Mouse (Mus musculus) megakaryocyte, adult 5-6 weeks (primary cell): ENCODE measurements around the gene Med12. TPM values are rescaled to one million over a fixed set of nuclear protein-coding genes. Genes with fewer than 3 reads are reported as not detected.
"Not testable (repeated sequence)": the region's sequence is repeated elsewhere in the genome, so short reads cannot be mapped to it uniquely, and the experiment has no call there.

Source experiments
- ATAC-seq: 2 replicates; pipeline ENCODE4 v1.8.0; 2016; ENCODE audit warnings: mild to moderate bottlenecking, inconsistent platforms; ENCODE audit not compliant: poor library complexity, severe bottlenecking
- total RNA-seq, 2 experiments: library from RNA; stranded (forward) in 1 of 2; stranded (reverse) in 1 of 2; fragments of 153-499, 151-499 nt in 1 of 2; fragments of 221-1000, 200-1000 nt in 1 of 2; gene quantifications; 2 replicates each; pipeline versions ENCODE4 v1.2.3 to v1.2.4; 2015 to 2017

The Med12 gene
- total RNA-seq, 2 experiments from 2014 or later = 28.7 to 46.8 TPM

- no peak for ATAC-seq
Measured at GRCm38 (mm10) chrX:101299473-101300426, 25.9 kb downstream of the Med12 start.

GRCm38 (mm10) chrX:101300427-101301030, 26.7 kb downstream of the Med12 start:
- no peak for ATAC-seq

- ATAC-seq = no peak
Measured at GRCm38 (mm10) chrX:101301654-101302053, 27.8 kb downstream of the Med12 start.

GRCm38 (mm10) chrX:101304646-101305045, 30.8 kb downstream of the Med12 start:
- ATAC-seq = no peak

- no peak for ATAC-seq
Measured at GRCm38 (mm10) chrX:101309299-101309698, 35.5 kb downstream of the Med12 start.

- 0 out of 2 replicates have a peak, but pooled peaks have one; percentile 33 for ATAC-seq
Measured at GRCm38 (mm10) chrX:101313625-101314359, 40.0 kb downstream of the Med12 start.

GRCm38 (mm10) chrX:101319775-101320174, 45.9 kb downstream of the Med12 start:
- no peak for ATAC-seq

GRCm38 (mm10) chrX:101325989-101326899, 52.4 kb downstream of the Med12 start:
- ATAC-seq = no peak

GRCm38 (mm10) chrX:101329372-101330028, 55.7 kb downstream of the Med12 start:
- ATAC-seq = peak; percentile 44

- no peak for ATAC-seq
Measured at GRCm38 (mm10) chrX:101332031-101332374, 58.2 kb downstream of the Med12 start.

- ATAC-seq = peak; percentile 94
Measured at GRCm38 (mm10) chrX:101332375-101333211, 58.8 kb downstream of the Med12 start.

GRCm38 (mm10) chrX:101334606-101335005, 60.8 kb downstream of the Med12 start:
- no peak for ATAC-seq

GRCm38 (mm10) chrX:101338666-101339065, 64.8 kb downstream of the Med12 start:
- ATAC-seq = no peak

GRCm38 (mm10) chrX:101342837-101343236, 69.0 kb downstream of the Med12 start:
- ATAC-seq = not testable (repeated sequence)

GRCm38 (mm10) chrX:101345456-101345855, 71.6 kb downstream of the Med12 start:
- no peak for ATAC-seq

GRCm38 (mm10) chrX:101346475-101346874, 72.6 kb downstream of the Med12 start:
- no peak for ATAC-seq
